Mouse (Mus musculus) liver, embryonic 11.5 days (tissue): Measurements from ENCODE around the gene Gabarapl2. TPM values are rescaled to one million over a fixed set of nuclear protein-coding genes. Genes with fewer than 3 reads are reported as not detected.
A peak's percentile ranks its signal among the peaks of the same experiment; 100 is the strongest.

ENCODE experiments used
- ATAC-seq: fragments of 200-750 bp; cut with Nextera tagmentation; replicated peaks from 2 replicates; pipeline ENCODE4 v1.8.0; 2017; ENCODE audit warnings: moderate number of reproducible peaks, mild to moderate bottlenecking, moderate TSS enrichment, moderate library complexity; ENCODE audit not compliant: low FRiP score
- DNase-seq: peaks from one replicate; pipeline ENCODE4 v3.0.0-alpha.2; 2017; ENCODE audit warnings: low spot score
- H3K27ac ChIP-seq: fragments of 300-500 bp; sonication (generic); 2 replicates; pipeline ENCODE4 v1.5.1; 2014; ENCODE audit warnings: mild to moderate bottlenecking, low read depth, low read length, control low read depth
- H3K27me3 ChIP-seq: fragments of 300-500 bp; sonication (generic); replicated peaks from 2 replicates; pipeline ENCODE4 v1.6.1; 2014; ENCODE audit warnings: low read length, mixed read lengths; ENCODE audit not compliant: control insufficient read depth, insufficient read depth
- H3K36me3 ChIP-seq: fragments of 300-500 bp; sonication (generic); 2 replicates; pipeline ENCODE4 v1.6.1; 2014; ENCODE audit warnings: mild to moderate bottlenecking, low read length, moderate library complexity, mixed read lengths; ENCODE audit not compliant: control insufficient read depth, insufficient read depth
- H3K4me1 ChIP-seq: fragments of 300-500 bp; sonication (generic); replicated peaks from 2 replicates; pipeline ENCODE4 v1.6.1; 2014; ENCODE audit warnings: low read length, mixed read lengths; ENCODE audit not compliant: control insufficient read depth, insufficient read depth
- H3K4me2 ChIP-seq: fragments of 300-500 bp; sonication (generic); 2 replicates; pipeline ENCODE4 v1.6.1; 2014; ENCODE audit warnings: mild to moderate bottlenecking, control low read depth, moderate library complexity
- H3K4me3 ChIP-seq: fragments of 300-500 bp; sonication (generic); 2 replicates; pipeline ENCODE4 v1.5.1; 2014; ENCODE audit warnings: low read depth, low read length, control low read depth
- H3K9ac ChIP-seq: fragments of 300-500 bp; sonication (generic); 2 replicates; pipeline ENCODE4 v1.6.1; 2014; ENCODE audit warnings: low read depth, low read length, control low read depth
- H3K9me3 ChIP-seq: fragments of 300-500 bp; sonication (generic); 2 replicates; pipeline ENCODE4 v1.6.1; 2016; ENCODE audit warnings: low read length, inconsistent platforms, mixed read lengths; ENCODE audit not compliant: control insufficient read depth
- WGBS: fragments of 180-500 bp; shearing (Covaris S2); extraction: QIAGEN DNeasy Blood & Tissue Kit; methylation state at CpG from one replicate; pipeline ENCODE4 v1.1.7; 2014; 5-methylcytosine and 5-hydroxymethylcytosine counted together
- polyA plus RNA-seq: library from polyadenylated mRNA; unstranded; fragments of >200 nt; fragmentation: Nextera tagmentation; extraction: Ambion mirVana; gene quantifications from 2 replicates; pipeline ENCODE4 v1.2.1, GENCODE M21; 2014

Gene Gabarapl2
- 136 and 141 TPM in 2 replicates for polyA plus RNA-seq

DNA sequence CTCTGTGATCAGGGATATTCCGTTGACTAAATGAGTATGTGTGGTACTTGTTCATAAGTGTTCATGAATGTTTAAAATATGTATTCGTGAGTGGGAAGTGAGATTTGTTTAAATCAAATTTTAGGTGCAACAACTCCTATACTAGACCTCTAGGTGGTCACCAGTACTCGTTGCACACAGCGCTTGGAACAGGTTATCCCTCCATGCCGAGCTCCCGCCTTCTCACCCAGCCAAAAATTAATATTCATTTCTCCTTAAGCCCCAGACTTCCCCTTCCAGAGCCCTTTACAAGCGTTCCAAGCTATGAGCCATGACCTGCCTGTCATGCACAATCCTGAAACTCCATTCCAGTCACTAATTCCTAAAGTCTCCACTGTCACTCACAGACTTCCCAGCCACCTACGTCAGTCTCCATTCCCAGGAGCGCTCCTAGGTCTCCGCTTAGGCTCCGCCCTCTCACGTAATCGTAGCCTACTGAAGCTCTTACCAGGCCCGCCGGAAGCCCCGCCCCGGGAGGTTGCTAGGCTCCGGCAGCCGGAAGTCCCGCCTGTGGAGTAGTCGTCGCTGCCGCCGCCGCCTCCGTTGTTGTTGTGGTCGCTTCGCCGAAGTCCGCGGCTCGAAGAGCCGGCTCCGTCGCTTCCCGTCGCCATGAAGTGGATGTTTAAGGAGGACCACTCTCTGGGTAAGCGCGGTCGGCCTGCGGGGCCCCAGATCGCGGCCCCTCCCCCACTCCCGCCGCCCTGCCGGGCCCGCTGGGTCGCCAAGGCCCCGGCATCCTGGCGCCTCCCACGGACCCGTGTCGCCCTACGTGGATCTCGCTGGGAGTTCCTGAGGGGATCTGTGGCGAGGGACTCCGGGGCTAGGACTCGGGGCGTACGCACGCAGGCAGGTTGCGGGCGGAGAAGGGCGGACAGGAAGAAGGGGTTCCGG, at the start of gene Gabarapl2:
Gene Gabarapl2, plus strand, starts transcription at position 533 of the 930 bp plus-strand sequence.
- H3K4me3 ChIP-seq, result peak within 1 kb of the TSS; percentile 99
- peak within 1 kb of the TSS; percentile 73 for H3K27ac ChIP-seq
- H3K36me3 ChIP-seq, result peaks cover 7% of the 10 kb centered on the region; the same call in 1 of the 2 replicates
- peak within 1 kb of the TSS; percentile 95 for H3K4me2 ChIP-seq
- peak; percentile 92 for DNase-seq
- peaks cover 13% of the 10 kb centered on the region for H3K4me1 ChIP-seq
- ATAC-seq, result peak; percentile 95
- under 1% methylated on average over 65 of the region's 65 CpGs for WGBS
- peak within 1 kb of the TSS; percentile 92 for H3K9ac ChIP-seq
- H3K9me3 ChIP-seq, result no peaks in the 10 kb centered on the region
- H3K27me3 ChIP-seq, result no peaks in the 10 kb centered on the region

GRCm38 (mm10) chr8:111890911-111891303, 49.6 kb upstream of the Gabarapl2 start:
- no peaks in the 10 kb centered on the region for H3K4me1 ChIP-seq
- no peaks in the 10 kb centered on the region for H3K36me3 ChIP-seq
- DNase-seq, result no peak
- ATAC-seq, result no peak
- WGBS, result 57% methylated on average over 6 of the region's 6 CpGs
- no peak overlapping the region for H3K4me3 ChIP-seq
- H3K9me3 ChIP-seq, result no peaks in the 10 kb centered on the region; the same call in 1 of the 2 replicates
- H3K27ac ChIP-seq, result no peak overlapping the region
- no peak overlapping the region for H3K9ac ChIP-seq
- H3K27me3 ChIP-seq, result peaks cover 38% of the 10 kb centered on the region
- H3K4me2 ChIP-seq, result no peak overlapping the region

DNA sequence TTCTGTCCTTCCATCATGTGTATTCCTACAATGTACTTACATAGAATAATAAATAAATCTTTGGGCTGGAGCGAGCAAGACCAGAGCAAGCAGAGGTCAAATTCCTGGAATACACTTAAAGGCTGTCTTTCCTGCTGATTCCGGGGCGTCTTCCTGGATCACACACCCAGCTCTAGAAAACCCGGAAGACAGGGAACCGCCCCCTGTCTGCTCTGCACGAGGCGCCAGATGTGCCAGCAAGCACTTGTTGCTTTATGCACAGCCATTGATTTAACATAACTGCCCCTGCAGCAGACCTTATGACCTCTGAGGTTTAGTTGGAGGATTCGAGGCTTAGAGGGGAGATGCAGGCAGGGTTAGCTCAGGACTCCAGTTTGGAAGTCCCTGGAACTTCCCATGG, 48.5 kb upstream of the Gabarapl2 start:
- ATAC-seq (no peak), DNase-seq (no peak)
- no peak overlapping the region for H3K9ac ChIP-seq
- no peak overlapping the region for H3K4me3 ChIP-seq
- no peaks in the 10 kb centered on the region for H3K4me1 ChIP-seq
- peaks cover 38% of the 10 kb centered on the region for H3K27me3 ChIP-seq
- no peaks in the 10 kb centered on the region; the same call in 1 of the 2 replicates for H3K9me3 ChIP-seq
- H3K36me3 ChIP-seq, result no peaks in the 10 kb centered on the region
- no peak overlapping the region for H3K4me2 ChIP-seq
- no peak overlapping the region for H3K27ac ChIP-seq
- WGBS, result 19% methylated on average over 8 of the region's 8 CpGs

GRCm38 (mm10) chr8:111892615-111893014, 47.9 kb upstream of the Gabarapl2 start:
- Histone ChIP-seq H3K9ac (no peak overlapping the region), H3K4me2 (no peak overlapping the region), H3K9me3 (no peaks in the 10 kb centered on the region; the same call in 1 of the 2 replicates), H3K4me3 (no peak overlapping the region), H3K4me1 (no peaks in the 10 kb centered on the region), H3K36me3 (no peaks in the 10 kb centered on the region), H3K27ac (no peak overlapping the region), H3K27me3 (peaks cover 38% of the 10 kb centered on the region)
- ATAC-seq (no peak), DNase-seq (no peak)
- 39% methylated on average over 5 of the region's 5 CpGs for WGBS

- Histone ChIP-seq H3K27ac (no peak overlapping the region), H3K4me1 (no peaks in the 10 kb centered on the region), H3K27me3 (peaks cover 21% of the 10 kb centered on the region), H3K4me3 (no peak overlapping the region), H3K9me3 (no peaks in the 10 kb centered on the region; the same call in 1 of the 2 replicates), H3K9ac (no peak overlapping the region), H3K36me3 (no peaks in the 10 kb centered on the region), H3K4me2 (no peak overlapping the region)
- WGBS, result 86% methylated on average over 7 of the region's 7 CpGs
- ATAC-seq (no peak), DNase-seq (no peak)
Measured at GRCm38 (mm10) chr8:111894955-111895354, 45.5 kb upstream of the Gabarapl2 start.

- H3K4me2 ChIP-seq, result no peak overlapping the region
- ATAC-seq (peak; percentile 23; the same call in 1 of the 2 replicates), DNase-seq (no peak)
- no peaks in the 10 kb centered on the region for H3K36me3 ChIP-seq
- no peak overlapping the region for H3K9ac ChIP-seq
- no peak overlapping the region for H3K4me3 ChIP-seq
- 43% methylated on average over 10 of the region's 10 CpGs for WGBS
- H3K27ac ChIP-seq, result no peak overlapping the region
- H3K4me1 ChIP-seq, result no peaks in the 10 kb centered on the region
- no peaks in the 10 kb centered on the region; the same call in 1 of the 2 replicates for H3K9me3 ChIP-seq
- no peaks in the 10 kb centered on the region; the same call in 1 of the 2 replicates for H3K27me3 ChIP-seq
Measured at GRCm38 (mm10) chr8:111898586-111898985, 41.9 kb upstream of the Gabarapl2 start.

- H3K9me3 ChIP-seq, result no peaks in the 10 kb centered on the region
- no peak overlapping the region for H3K4me2 ChIP-seq
- no peaks in the 10 kb centered on the region for H3K36me3 ChIP-seq
- H3K27me3 ChIP-seq, result no peaks in the 10 kb centered on the region
- H3K4me3 ChIP-seq, result no peak overlapping the region
- ATAC-seq (no peak), DNase-seq (no peak)
- H3K9ac ChIP-seq, result no peak overlapping the region
- no peak overlapping the region for H3K27ac ChIP-seq
- H3K4me1 ChIP-seq, result no peaks in the 10 kb centered on the region
- WGBS, result 42% methylated on average over 5 of the region's 5 CpGs
Measured at GRCm38 (mm10) chr8:111902080-111902479, 38.4 kb upstream of the Gabarapl2 start.

DNA sequence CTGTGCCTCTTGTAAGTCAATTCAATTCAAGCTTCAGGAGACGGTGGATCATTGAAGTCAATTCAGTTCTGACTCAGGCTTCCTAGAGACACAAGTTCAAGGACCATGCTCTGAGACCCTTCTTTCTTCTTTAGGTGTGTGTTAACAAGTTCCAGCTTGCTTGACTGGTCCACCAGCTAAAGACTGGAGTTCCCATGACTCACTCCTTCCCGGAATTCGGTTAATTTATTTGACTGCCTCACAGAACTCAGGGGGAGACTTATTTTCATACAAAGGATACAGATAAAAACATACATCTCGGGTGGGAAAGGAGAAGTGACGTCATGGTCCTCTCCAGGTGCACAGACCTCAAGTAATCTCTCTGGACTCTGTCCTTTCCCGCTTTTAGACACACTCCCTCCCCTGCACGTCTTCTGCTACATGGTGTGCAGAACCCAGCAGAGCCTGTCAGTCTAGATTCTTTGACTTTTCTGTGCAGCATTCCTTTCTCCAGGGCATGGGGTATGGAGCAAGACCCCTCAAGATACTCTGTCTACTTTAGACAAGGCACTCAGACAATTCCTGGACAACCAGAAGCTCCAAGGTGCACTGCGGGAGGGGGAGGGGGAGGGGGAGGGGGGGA, 34.9 kb upstream of the Gabarapl2 start:
- no peak overlapping the region for H3K9ac ChIP-seq
- ATAC-seq, result no peak
- no peaks in the 10 kb centered on the region for H3K9me3 ChIP-seq
- H3K27me3 ChIP-seq, result peaks cover 17% of the 10 kb centered on the region
- H3K36me3 ChIP-seq, result no peaks in the 10 kb centered on the region
- no peak overlapping the region for H3K4me2 ChIP-seq
- no peak overlapping the region for H3K4me3 ChIP-seq
- WGBS, result 57% methylated on average over 7 of the region's 8 CpGs
- no peak overlapping the region for H3K27ac ChIP-seq
- no peaks in the 10 kb centered on the region for H3K4me1 ChIP-seq
- no peak for DNase-seq
